Mouse (Mus musculus) telencephalon, adult 2 months (tissue): ENCODE results near the gene Pamr1.

Source experiments
- DNase-seq: peaks from one replicate; pipeline ENCODE4 v3.0.0-alpha.2; 2011; ENCODE audit warnings: low read depth, low spot score

Gene Pamr1

DNA sequence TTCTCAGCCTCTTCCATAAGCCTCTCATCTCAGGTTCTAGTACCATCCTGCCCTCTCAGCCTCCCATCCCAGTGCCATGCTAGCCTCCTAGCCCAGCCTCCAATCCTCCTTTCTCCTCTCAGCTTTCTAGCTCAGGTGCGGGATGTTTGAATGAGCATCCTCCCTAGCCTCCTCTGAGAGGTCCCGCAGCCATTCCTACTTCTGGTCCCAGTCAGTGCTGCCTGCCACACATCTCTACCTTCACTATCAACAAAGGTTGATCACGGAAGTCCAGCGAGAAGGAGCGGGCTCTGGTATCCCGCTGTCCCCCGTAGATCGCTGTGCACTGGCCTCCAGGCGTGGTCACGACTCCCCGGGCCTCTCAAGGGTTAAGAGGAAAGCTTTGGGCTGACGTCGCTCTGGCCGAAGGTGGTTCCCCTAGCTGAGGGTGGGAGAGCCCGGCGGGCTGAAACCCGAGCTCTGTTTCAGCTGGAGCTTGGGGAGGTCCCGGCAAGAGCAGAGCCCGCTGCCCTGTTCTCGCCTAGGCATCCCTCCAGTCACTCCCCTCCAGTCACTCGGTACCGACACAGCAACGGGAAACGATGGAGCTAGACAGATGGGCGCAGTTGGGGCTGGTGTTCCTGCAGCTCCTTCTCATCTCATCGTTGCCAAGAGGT lies at the start of gene Pamr1:
Gene Pamr1 (plus strand): TSS at position 402 of the 656 bp plus-strand sequence.
- DNase-seq: no peak

DNA sequence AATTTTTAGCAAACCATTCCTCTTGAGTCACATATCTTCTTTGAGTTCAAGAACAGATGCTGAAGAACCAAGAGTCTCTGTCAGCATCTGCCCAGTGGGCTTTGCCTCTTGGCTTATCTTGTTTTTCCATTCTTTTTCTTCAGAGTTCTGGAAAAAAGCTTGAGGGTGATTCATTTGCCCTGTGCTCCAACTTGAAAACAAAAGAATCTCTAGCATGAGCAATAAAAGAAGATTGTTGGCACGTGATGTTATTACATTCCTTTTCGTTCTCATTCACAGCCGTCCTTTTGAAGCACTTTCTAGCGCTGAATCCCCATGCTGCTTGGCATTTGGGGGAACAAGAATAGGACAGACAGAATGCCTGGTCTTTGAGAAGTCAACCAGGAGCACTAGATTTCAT lies 42.2 kb upstream of the Pamr1 start:
- no peak for DNase-seq

- DNase-seq: no peak
These were observed 41.7 kb upstream of the Pamr1 start for GRCm38 (mm10) chr2:102508154-102508553.

- no peak for DNase-seq
These were observed 29.9 kb upstream of the Pamr1 start for GRCm38 (mm10) chr2:102519956-102520355.

DNA sequence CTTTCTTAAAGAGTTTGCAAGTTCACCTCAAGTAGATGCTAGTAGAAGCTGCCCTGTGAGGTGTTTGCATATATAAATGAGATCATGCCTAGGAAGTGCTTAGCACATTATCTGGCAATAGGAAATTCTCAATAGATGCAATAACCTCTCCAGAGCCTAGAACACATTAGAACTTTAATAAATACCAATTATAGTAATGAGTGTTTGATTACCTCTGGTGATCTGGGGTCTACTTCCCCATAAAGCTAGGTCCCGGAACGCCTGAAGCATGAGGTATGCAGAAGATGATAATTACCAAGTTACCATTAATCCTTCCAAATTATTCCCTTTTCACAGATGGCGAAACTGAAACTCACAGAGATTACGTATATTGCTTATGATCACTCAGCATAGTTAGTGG lies 22.2 kb upstream of the Pamr1 start:
- DNase-seq: no peak

DNA sequence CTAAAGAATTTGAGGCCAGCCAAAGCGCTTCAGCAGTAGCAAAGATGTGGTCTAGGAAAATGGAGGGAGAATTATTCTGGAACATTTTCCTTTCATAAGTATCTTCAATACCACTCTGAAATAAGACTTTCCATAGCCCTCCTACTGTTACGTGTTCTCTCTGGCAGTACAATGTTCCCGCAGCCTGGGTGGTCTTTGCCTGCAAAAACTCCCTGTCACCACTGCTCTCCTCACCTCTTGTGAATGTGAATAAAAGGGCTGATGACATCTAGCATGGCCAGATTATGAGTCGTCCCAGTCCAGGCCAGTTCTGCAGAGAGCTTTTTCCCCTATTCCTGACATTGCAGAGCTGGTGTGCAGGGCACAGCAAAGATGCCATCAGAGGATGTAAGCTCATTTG lies 16.4 kb upstream of the Pamr1 start:
- no peak for DNase-seq

GRCm38 (mm10) chr2:102536766-102537165 lies 13.0 kb upstream of the Pamr1 start:
- no peak for DNase-seq

GRCm38 (mm10) chr2:102540438-102541230 lies 9.2 kb upstream of the Pamr1 start:
- no peak for DNase-seq

DNA sequence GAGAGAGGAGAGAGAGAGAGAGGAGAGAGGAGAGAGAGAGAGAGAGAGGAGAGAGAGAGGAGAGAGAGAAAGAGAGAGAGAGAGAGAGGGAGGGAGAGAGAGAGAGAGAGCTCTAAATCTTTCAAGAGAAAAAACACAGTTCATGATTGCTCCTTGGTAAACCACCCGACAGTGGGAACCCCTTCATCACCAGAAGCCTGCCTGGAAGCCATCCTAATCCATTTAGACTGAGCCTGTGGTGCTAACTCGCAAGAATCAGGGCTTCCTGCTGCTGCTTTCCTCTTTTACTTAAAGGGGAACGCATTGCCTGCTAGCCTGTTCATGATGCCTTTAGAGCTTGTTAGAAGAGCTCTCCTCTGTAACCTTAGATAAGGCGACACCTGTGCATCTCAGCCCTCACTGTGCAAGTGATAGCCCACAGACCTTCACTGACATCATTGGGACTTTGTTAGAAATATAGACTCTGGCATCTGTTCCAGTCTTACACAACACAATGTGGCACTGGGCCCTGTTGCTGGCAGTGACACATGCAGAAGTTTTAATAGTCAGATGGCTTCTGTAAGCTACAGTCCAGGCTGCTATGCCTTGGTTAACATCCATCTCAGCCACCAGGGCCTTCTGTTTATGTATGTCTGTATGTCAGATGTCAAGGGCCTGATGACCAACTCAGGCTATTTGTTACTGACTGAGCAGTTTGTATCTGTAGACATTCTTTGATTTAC lies 8.2 kb upstream of the Pamr1 start:
- DNase-seq: no peak

DNA sequence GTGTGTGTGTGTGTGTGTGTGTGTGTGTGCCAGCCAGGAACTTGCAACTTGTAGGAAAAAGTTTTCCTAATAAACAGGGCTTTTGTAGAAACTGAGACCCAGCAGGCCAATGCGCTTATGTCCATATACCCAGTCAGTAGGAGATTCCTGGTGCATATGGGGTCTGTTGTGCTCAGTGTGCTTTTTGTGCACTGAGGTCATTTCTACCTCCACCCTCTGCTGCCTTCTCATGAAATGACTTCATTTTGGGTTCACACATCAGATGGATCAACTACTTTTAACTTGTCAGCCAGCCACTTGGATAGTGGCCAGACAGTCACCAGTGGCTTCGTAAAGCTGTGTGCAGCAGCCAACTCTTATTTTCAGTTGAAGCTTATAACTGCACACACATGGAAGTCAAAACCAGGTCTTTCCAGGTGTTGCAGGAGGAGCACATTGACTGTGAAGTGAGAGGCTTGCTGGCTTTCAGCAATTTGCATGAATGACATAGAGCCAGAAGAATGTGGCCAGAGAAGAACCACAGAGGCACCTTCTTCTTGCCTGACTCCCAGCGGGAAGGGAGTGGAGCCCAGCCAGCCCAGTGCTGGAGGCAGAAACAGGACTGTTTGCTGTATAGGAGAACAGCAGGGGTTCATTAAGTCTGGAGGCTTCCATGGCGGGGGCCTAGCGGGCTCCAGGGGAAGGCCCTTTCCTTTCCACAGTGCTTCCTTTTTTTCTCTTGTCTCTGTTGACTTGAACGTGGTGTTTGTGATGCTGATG lies 5.7 kb upstream of the Pamr1 start:
- no peak for DNase-seq

DNA sequence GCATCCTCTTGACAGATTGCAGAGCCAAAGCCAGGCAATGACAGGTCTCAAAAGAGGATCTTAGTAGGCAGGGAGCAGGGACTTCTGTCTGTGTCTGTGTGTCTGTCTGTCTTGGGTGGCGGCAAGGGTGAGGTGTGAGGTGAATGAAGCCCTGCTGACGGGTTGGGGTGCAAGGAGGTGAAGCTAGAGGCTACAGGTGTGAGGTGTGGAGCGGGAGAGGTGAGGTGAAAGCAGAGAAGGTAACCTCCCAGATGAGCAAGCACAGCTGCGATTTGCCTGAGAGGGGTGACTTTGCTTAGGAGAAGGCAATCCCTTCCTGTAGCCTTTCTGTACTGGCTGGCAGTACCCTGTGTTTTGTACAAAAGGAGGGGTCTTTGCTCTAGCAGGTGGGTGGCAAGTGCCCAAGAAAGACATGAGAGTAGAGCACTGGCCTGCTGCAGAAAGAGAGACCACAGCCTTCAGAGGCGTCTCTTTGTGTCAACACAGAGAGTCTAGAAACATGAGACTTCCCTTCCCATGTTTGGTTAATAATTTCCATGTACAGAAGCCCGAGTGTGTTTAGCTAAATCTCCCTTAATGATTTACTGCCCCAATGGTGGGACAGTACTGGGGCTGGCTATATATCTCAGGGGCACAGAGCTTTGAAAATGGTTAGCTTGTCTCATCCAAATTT lies 1.2 kb downstream of the Pamr1 start:
- DNase-seq: no peak

DNA sequence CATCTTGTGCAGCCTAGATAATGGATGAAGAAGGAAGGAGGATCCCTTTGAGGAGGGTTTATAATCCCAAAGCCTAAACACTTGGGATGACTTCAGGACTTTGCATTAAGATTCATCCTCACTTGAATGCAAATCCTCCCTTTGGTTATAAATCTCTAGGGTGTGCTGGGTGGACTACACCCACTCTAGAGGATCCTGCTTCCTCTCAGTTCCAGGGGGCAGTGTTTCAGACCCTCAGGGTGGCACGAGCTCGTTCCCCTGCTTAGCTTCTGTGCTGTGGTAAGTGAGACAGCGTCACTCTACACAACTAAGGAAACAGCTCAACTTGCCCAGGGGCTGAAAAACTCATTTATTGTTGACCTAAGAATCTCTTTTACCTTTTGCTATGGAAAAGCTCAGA lies 1.8 kb downstream of the Pamr1 start:
- DNase-seq: no peak

DNA sequence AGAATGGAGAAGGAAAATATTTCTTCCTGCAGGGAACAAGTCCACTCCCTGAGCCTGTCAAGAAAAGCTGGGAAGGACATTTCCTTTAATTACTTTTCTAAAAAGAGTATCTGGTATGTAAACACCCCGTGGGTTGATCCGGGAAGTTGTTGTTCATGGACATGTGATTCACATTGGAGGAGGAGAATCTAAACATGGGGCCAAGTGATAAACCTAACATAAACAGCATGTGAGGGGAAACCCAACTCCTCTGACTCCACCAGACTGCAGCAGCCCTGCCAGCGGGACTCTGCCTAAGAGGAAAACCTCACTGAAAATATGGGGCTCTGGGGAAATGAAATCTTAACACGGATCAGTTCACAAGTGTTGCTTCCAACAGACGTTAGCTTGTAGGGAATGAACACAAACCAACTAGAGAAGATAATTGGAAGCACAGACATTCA lies 2.3 kb downstream of the Pamr1 start:
- no peak for DNase-seq

DNA sequence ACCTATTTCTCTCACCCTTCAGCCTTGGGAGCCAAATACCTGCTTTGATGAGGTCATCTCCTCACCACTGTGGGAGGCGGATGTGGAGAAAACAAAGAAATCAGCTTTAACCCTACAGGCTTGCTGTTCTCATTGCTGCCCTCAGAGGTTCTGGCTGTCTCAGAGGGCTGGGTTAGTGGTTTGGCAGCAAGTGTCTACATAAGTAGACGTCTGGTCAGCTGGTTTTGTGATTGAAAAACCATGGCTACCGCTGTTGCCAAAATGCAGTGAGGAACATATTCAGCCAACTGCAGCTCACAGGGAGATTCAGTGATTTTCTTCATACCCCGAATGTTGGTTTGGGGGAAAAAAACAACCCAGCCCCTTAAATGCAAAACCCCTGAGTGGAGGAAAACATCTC lies 7.3 kb downstream of the Pamr1 start:
- no peak for DNase-seq

- no peak for DNase-seq
These were observed 9.2 kb downstream of the Pamr1 start for GRCm38 (mm10) chr2:102558965-102559364.

GRCm38 (mm10) chr2:102563848-102564247 lies 14.0 kb downstream of the Pamr1 start:
- DNase-seq: no peak

GRCm38 (mm10) chr2:102579248-102579647 lies 29.4 kb downstream of the Pamr1 start:
- peak; percentile 85 for DNase-seq

- DNase-seq: no peak
These were observed 40.2 kb downstream of the Pamr1 start for GRCm38 (mm10) chr2:102589977-102590376.

- DNase-seq: no peak
These were observed 44.7 kb downstream of the Pamr1 start for GRCm38 (mm10) chr2:102594535-102594934.

- no peak for DNase-seq
These were observed 45.8 kb downstream of the Pamr1 start for GRCm38 (mm10) chr2:102595395-102596130.
